Mouse (Mus musculus) spleen, postnatal 14 days (tissue): ENCODE results near the gene Gm5934.
"Not testable (repeated sequence)": the region's sequence is repeated elsewhere in the genome, so short reads cannot be mapped to it uniquely, and the experiment has no call there.

ENCODE experiments used
- DNase-seq, 2 experiments: peaks; one replicate each; pipeline ENCODE4 v3.0.0; 2021 to 2022; ENCODE audit warnings: low spot score in 2 of 2

Gm5934 gene

DNA sequence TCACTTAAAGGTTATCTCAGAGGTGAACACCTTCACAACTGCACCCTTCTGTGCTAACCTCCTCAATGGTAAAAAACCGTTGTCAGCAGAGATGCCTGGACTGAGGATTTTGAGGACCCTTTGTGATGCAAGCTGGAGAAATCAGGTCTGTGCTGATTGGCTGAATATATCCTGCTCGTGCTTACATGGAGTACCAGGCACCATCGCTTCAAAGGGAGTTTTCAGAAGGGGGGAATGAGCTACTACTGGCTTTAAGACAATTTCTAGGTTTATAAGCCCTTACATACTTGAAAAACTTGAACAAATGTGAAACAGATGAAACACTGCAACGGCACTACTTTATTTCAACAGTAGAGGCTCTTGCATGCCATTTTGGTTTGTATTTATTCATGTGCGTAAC lies at the start of gene Gm5934:
Gene Gm5934 (minus strand): TSS at position 101 of the 400 bp plus-strand sequence.
- DNase-seq = not testable (repeated sequence)
